Mouse (Mus musculus) C2C12 (cell line): ENCODE data around the gene Amdhd2.

Experiments
- CEBPB ChIP-seq: IDR thresholded peaks from one replicate; pipeline ENCODE4 v1.6.1; 2011; ENCODE audit warnings: low read depth, mild to moderate bottlenecking, control low read depth, moderate library complexity
- CTCF ChIP-seq: IDR thresholded peaks from one replicate; pipeline ENCODE4 v1.5.1; 2011; ENCODE audit not compliant: control insufficient read depth, insufficient read depth, insufficient read length
- MAX ChIP-seq: IDR thresholded peaks from one replicate; pipeline ENCODE4 v1.6.1; 2011; ENCODE audit warnings: mild to moderate bottlenecking, control low read depth
- USF1 ChIP-seq: IDR thresholded peaks from one replicate; pipeline ENCODE4 v1.6.1; 2011; ENCODE audit warnings: low read depth, mild to moderate bottlenecking, control low read depth, moderate library complexity

DNA sequence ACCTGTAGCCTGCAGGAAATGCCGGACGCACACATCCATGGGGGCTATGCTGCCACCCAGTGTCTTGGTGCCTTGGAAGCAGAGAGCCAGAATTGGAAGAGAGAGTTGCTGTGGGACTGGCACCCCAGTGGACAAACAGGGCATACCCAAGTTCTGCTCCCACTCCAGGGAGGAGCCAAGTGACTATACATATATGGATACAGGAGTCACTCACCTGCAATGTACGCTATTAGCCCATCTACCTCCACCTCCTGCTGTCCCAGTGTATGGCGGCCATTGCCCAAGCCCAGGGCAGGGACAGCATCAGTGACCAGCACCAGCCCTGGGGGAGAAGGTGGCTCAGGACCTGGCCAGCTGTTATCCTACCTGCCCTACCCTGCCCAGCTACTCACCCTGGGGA, 6.0 kb downstream of the Amdhd2 start:
- TF ChIP-seq CTCF (no peak), USF1 (no peak), MAX (no peak), CEBPB (no peak)
